Mouse (Mus musculus): ENCODE measurements around the gene Rab36. TPM values are rescaled to one million over a fixed set of nuclear protein-coding genes. Genes with fewer than 3 reads are reported as not detected.
A peak's percentile ranks its signal among the peaks of the same experiment; 100 is the strongest.

Rab36 gene
- polyA plus RNA-seq (2016; fragmentation: Nextera tagmentation; extraction: Ambion mirVana), result 12.3 and 13.3 TPM in 2 replicates

DNA sequence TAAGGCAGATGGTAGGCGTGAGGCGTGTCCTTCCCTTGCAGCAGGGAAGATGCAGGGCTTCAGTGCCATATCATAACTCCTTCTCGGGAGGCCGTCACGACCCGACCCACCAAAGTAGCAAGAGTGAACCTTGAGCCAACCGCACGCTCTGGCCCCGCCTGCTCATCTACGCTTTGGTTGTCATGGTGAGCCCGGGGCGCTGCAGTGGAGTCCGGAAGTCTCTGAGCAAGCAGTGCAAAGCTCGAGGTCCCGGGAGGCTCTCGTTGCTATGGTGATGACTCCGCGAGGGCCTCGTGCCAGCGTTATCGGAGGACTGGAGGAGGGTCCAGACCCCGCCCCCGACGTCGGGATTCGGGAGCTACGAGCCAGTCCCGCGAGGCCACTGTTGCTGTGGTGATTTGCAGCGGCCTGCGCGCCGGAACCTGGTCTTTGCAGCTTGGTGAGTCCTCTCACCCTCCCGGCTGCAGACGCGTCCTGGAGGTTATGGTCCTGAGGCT, at the start of gene Rab36:
TSS of gene Rab36 (plus strand) at position 176 of the 497 bp plus-strand sequence.
- ATAC-seq (ENCODE audit: low FRiP score), result peak; percentile 94
- Histone ChIP-seq H3K36me3 (no peaks in the 10 kb centered on the region), H3K27ac (peak within 1 kb of the TSS; percentile 91), H3K4me3 (peak within 1 kb of the TSS; percentile 39), H3K27me3 (no peaks in the 10 kb centered on the region), H3K4me1 (peaks cover 48% of the 10 kb centered on the region), H3K4me2 (replicated peaks) (peak within 1 kb of the TSS; percentile 79), H3K9me3 (replicated peaks) (no peaks in the 10 kb centered on the region), H3K9ac (peak within 1 kb of the TSS; percentile 52)
- under 1% methylated on average over 36 of the region's 36 CpGs for WGBS

DNA sequence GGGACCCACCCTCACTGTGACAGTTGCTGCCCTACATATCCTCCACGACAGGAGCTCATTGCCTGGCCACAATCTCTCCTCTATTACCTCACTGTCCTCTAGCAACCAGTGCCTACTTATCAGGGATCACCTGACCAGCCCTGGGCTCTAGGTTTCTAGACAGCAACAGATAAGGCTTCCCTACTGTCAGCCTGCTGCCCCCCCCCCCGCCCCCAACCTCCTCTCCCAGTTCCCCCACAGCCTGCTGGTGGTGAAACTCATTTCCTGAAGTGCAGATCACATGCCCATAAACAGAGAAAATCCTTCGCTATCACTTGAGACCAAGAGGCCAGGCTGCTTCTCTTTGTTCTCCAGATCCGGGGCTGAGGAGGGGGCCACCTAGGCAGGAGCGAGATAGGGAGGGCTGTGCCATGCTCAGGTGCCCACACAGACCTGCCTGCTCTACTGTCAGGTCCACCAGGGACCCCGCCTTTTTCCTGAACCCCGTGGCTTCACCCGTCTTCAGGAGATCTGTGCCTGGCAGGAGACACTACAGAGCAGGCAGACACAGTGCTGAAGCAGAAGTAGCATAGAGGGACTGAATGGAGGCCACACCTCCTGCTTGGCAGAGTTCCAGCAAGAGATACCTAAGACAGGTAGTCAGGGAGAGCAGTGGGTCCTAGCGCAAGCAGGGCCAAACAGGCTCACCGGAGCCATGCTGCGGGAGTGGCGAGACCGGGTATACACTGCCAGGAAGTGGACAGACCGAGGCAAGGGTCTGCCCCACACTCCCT, 49.0 kb upstream of the Rab36 start:
- Histone ChIP-seq H3K36me3 (peaks cover 21% of the 10 kb centered on the region), H3K27me3 (0 out of 2 replicates have a peak, but pooled peaks cover 3% of the 10 kb centered on the region), H3K9ac (no peak overlapping the region), H3K4me2 (replicated peaks) (no peak overlapping the region), H3K27ac (no peak overlapping the region), H3K4me3 (no peak overlapping the region), H3K4me1 (peaks cover 13% of the 10 kb centered on the region), H3K9me3 (replicated peaks) (no peaks in the 10 kb centered on the region)
- no peak for ATAC-seq (ENCODE audit: low FRiP score)
- WGBS, result 83% methylated on average over 14 of the region's 14 CpGs

DNA sequence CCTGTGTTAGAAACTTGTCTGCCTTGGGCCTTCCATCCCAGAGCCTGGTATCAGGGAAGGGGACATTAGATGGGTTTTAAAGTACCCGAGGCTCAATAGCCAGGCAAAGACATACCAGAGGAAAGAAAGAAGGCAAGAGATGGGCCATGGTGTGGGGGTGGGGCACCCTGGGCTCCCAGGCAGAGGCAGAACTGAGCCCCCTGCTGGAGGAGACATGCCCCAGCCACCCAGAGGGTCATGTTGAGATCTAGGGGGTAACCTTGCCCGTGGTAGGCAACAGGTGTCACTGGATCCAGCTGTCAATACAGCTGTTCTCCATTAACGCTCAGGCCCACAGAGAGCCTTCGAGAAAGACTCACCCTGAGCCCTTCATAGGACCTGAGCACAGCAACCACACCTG, 47.0 kb upstream of the Rab36 start:
- H3K36me3 ChIP-seq, result peaks cover 19% of the 10 kb centered on the region
- no peak for ATAC-seq (ENCODE audit: low FRiP score)
- H3K4me3 ChIP-seq, result no peak overlapping the region
- no peak overlapping the region for H3K9ac ChIP-seq
- H3K27ac ChIP-seq, result no peak overlapping the region
- WGBS, result 74% methylated on average over 4 of the region's 4 CpGs
- H3K9me3 ChIP-seq (replicated peaks), result no peaks in the 10 kb centered on the region
- 0 out of 2 replicates have a peak, but pooled peaks cover 3% of the 10 kb centered on the region for H3K27me3 ChIP-seq
- no peak overlapping the region for H3K4me2 ChIP-seq (replicated peaks)
- peaks cover 22% of the 10 kb centered on the region for H3K4me1 ChIP-seq

DNA sequence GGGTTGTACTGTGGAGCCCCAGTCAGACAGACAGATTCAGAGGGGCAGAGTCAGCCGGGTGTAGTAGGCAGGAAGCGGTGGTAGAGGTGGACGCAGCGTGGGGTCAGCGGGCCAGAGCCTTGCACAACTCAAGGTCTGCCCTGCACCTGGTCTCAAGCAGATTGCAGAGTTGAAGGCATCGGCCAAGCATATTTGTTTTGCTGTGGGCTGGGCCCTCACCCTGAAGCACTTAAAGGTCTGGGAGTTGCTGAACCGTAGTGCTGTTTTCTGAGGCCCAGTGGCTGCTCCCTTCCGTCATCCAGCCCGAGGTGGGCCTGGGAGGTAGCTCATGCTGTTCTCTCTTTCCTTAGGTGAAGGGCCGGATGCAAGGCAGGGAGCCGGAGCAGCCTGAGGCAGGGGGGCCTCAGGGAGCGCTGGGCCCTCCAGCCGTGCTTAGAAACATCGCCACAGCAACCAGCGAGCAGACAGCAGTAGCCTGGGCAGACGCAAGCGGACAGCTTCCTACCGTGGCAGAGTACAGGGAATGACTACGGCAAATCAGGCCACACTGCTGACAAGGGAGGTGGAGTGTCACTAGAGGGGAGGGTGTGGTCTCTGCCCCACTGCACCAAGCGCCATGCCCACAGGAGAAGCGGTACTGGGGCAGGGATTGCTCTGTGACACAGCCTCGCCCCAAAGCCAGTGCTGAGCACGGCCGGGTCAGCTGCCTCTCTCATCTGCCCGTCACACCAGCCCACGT, 46.1 kb upstream of the Rab36 start:
- no peak overlapping the region for H3K4me2 ChIP-seq (replicated peaks)
- H3K4me3 ChIP-seq, result no peak overlapping the region
- ATAC-seq (ENCODE audit: low FRiP score), result 0 out of 2 replicates have a peak, but pooled peaks have one; percentile 5
- peaks cover 19% of the 10 kb centered on the region for H3K36me3 ChIP-seq
- peaks cover 32% of the 10 kb centered on the region for H3K4me1 ChIP-seq
- no peaks in the 10 kb centered on the region for H3K9me3 ChIP-seq (replicated peaks)
- H3K27me3 ChIP-seq, result 0 out of 2 replicates have a peak, but pooled peaks cover 3% of the 10 kb centered on the region
- no peak overlapping the region; the same call in 1 of the 2 replicates for H3K9ac ChIP-seq
- H3K27ac ChIP-seq, result no peak overlapping the region
- WGBS, result 45% methylated on average over 26 of the region's 26 CpGs

DNA sequence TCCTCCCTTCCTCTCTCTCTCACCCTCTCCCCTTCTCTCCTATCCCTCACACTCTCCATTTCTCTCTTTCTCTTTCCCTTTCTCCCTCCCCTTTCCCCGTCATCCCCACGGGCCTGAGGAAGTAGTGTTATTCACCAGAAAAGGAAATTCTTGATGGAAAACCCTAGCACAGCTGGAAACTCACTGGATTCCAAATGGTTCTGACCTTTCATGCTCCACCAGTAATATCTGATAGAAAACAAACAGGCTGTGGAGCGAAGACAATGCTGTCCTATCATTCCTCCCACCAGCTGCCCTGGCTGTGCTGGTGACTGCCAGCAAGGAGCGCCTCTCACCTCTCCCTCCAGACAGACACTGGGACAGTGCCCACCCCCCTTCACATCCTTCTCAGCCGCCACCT, 42.0 kb upstream of the Rab36 start:
- H3K36me3 ChIP-seq, result peaks cover 19% of the 10 kb centered on the region
- H3K27me3 ChIP-seq, result 0 out of 2 replicates have a peak, but pooled peaks cover 3% of the 10 kb centered on the region
- peak overlapping the region; percentile 77 for H3K27ac ChIP-seq
- H3K9me3 ChIP-seq (replicated peaks), result no peaks in the 10 kb centered on the region
- peaks cover 46% of the 10 kb centered on the region for H3K4me1 ChIP-seq
- peak overlapping the region; percentile 50 for H3K4me2 ChIP-seq (replicated peaks)
- H3K4me3 ChIP-seq, result peak overlapping the region; percentile 5; the same call in 1 of the 2 replicates
- peak; percentile 54 for ATAC-seq (ENCODE audit: low FRiP score)
- H3K9ac ChIP-seq, result 0 out of 2 replicates have a peak overlapping the region, but pooled peaks have one; percentile 3
- 5% methylated on average over 5 of the region's 5 CpGs for WGBS

DNA sequence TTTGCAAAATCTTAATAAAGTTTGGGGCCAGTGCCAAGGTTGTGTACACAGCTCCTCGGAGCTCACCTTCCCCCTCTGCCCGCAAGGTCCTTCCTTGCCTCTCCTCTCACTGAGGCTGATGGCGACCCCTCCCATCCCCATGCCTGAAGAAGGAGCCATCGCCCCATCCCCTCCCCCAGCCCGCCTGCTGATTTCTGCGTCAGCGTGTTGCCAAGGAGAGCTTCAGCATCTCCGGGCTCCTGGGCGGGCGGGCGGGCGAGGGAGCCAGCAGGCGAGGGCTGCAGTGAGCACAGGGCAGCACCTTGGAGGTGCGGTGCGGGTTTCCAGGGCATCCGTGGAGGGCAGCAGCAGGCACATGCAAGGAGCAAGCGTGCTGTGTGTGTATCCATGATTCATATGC, 41.5 kb upstream of the Rab36 start:
- no peaks in the 10 kb centered on the region for H3K9me3 ChIP-seq (replicated peaks)
- peak overlapping the region; percentile 5; the same call in 1 of the 2 replicates for H3K4me3 ChIP-seq
- 0 out of 2 replicates have a peak, but pooled peaks cover under 1% of the 10 kb centered on the region for H3K27me3 ChIP-seq
- H3K9ac ChIP-seq, result peak overlapping the region; percentile 44; the same call in 1 of the 2 replicates
- ATAC-seq (ENCODE audit: low FRiP score), result peak; percentile 66
- peaks cover 19% of the 10 kb centered on the region for H3K36me3 ChIP-seq
- peaks cover 47% of the 10 kb centered on the region for H3K4me1 ChIP-seq
- peak overlapping the region; percentile 50 for H3K4me2 ChIP-seq (replicated peaks)
- H3K27ac ChIP-seq, result peak overlapping the region; percentile 77
- WGBS, result 2% methylated on average over 17 of the region's 17 CpGs

DNA sequence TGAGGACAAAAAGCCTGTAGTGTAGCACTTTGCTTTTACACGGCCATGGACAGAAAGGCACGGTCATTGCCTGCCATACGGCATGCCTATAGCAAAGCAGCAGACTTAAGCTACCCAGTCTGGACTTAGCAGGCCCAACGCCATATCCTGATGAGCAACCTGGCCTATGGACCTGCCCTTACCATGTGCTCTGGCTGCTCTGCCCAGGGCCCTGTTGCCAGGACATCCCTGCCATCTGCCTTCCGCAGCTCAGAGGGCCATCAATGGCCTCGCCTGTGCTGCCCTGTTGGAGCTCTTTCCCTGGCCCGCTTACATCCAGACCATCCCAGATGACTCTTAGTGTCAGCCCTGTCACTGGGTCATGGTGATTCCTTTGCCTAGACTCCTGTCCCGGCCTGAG, 35.5 kb upstream of the Rab36 start:
- no peak overlapping the region for H3K4me2 ChIP-seq (replicated peaks)
- H3K27me3 ChIP-seq, result no peaks in the 10 kb centered on the region
- H3K27ac ChIP-seq, result no peak overlapping the region
- H3K9ac ChIP-seq, result no peak overlapping the region
- no peak overlapping the region for H3K4me3 ChIP-seq
- no peaks in the 10 kb centered on the region for H3K9me3 ChIP-seq (replicated peaks)
- no peak for ATAC-seq (ENCODE audit: low FRiP score)
- H3K4me1 ChIP-seq, result peaks cover 24% of the 10 kb centered on the region
- H3K36me3 ChIP-seq, result no peaks in the 10 kb centered on the region
- WGBS, result 83% methylated on average over 8 of the region's 8 CpGs

DNA sequence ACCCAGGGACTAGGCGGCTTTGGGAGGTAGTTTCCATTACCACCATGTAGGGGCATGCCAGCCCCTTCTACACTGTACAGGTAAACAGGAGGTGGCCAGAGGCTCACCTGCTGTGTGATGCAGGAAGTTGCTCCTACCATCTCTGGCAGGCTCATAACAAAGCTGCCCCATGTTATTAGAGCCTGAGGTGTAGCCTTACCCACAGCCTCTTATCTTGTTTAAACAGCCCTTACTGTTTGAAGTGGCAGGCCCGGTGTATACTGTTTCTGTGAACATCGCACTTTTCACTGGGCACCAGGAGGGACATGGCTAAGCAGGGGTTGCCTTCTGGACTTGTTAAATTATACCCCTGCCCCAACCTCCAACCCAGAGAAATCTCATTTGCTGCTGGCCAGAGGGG, 32.8 kb upstream of the Rab36 start:
- Histone ChIP-seq H3K27me3 (no peaks in the 10 kb centered on the region), H3K9ac (no peak overlapping the region), H3K27ac (no peak overlapping the region), H3K4me1 (peaks cover 38% of the 10 kb centered on the region), H3K9me3 (replicated peaks) (no peaks in the 10 kb centered on the region), H3K4me3 (no peak overlapping the region), H3K36me3 (no peaks in the 10 kb centered on the region), H3K4me2 (replicated peaks) (no peak overlapping the region)
- ATAC-seq (ENCODE audit: low FRiP score), result no peak
- WGBS, result 70% methylated on average over 3 of the region's 3 CpGs

DNA sequence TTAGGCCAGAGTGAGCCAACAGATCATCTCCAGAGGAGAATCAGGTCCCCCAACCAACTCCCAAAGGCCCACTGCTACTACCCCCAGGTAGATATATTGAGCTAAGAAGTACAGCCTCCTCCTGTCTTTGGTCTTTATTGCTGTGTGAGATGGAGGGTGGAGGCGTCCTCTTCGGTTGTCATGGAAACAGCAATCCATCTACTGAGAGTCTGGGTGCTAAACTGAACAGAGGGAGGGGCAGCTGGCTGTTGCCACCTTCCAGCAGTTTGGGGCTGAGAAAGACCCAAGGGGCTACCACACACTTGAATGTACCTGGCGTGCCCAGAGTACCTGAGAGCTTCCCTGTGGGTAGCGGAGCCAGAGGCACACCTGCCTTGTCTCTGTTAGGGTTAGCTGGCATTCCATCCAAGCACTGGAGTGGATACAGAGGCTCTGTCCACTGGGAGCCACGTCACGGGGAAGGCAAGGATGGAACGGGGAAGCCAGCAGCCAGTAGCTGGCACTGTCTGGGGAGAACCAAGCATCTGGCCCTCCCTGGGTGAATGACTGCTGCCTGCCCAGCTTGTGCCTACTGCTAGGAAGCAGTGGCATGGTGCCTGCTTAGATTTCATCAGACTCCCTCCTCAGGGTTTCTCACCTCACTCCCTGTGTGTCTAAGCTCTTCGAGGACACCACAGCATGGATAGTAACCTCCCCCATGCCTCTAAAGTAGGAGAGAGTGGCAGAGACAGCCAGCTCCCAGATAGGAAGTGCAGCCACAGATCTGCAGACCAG, 29.8 kb upstream of the Rab36 start:
- Histone ChIP-seq H3K4me1 (peaks cover 22% of the 10 kb centered on the region), H3K27ac (no peak overlapping the region), H3K4me3 (no peak overlapping the region), H3K36me3 (no peaks in the 10 kb centered on the region), H3K9me3 (replicated peaks) (no peaks in the 10 kb centered on the region), H3K9ac (0 out of 2 replicates have a peak overlapping the region, but pooled peaks have one; percentile 0), H3K4me2 (replicated peaks) (no peak overlapping the region), H3K27me3 (no peaks in the 10 kb centered on the region)
- WGBS, result 63% methylated on average over 8 of the region's 8 CpGs
- ATAC-seq (ENCODE audit: low FRiP score), result no peak

DNA sequence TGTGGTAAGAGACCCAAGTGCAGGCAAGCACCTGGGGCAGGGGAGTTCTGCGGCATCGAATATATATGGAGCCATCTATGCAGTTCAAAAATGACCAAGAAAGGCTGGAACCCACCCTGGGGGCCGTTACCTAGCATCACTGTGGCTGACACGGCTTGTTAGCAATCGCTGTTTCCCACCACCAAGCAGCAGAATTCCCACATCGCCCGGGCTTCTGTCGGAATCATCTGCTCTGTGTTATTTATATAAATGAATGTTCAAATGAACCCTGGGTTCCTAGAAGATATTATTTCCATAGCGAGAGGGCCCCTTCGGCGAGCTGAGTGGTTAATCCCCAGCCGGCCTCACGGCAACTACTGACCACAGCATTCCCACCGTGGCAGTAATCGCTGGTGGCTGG, 26.2 kb upstream of the Rab36 start:
- Histone ChIP-seq H3K9me3 (replicated peaks) (no peaks in the 10 kb centered on the region), H3K27me3 (no peaks in the 10 kb centered on the region), H3K4me2 (replicated peaks) (no peak overlapping the region), H3K4me3 (no peak overlapping the region), H3K9ac (no peak overlapping the region), H3K27ac (no peak overlapping the region), H3K4me1 (peaks cover 24% of the 10 kb centered on the region), H3K36me3 (peaks cover 3% of the 10 kb centered on the region; the same call in 1 of the 2 replicates)
- no peak for ATAC-seq (ENCODE audit: low FRiP score)
- 87% methylated on average over 15 of the region's 15 CpGs for WGBS

DNA sequence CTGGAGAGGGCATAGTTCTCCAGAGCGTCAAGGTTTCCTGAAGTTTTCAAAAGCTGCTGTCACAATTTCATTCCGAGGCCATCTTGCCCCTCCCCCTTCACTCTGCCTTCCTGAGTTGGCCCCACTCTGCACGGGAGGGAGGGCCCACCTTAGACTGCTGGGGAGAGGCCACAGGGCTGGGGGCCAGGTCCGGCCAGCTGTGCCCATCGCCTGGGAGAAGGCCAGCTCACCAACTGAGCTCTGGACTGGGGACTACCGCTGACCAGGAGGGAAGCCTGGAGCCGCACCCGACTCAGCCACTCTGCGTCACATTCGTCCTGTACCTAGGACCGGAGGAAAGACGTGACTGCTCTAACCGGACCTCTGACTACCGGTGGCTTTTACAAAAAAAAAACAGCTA, 21.4 kb upstream of the Rab36 start:
- no peak for ATAC-seq (ENCODE audit: low FRiP score)
- H3K9me3 ChIP-seq (replicated peaks), result no peaks in the 10 kb centered on the region

More for the DNA sequence above, 21.4 kb upstream of the Rab36 start:
- WGBS, result 64% methylated on average over 14 of the region's 14 CpGs
- Histone ChIP-seq H3K27me3 (no peaks in the 10 kb centered on the region), H3K4me2 (replicated peaks) (no peak overlapping the region), H3K4me1 (peaks cover 4% of the 10 kb centered on the region; the same call in 1 of the 2 replicates), H3K9ac (no peak overlapping the region), H3K4me3 (no peak overlapping the region), H3K36me3 (peaks cover 3% of the 10 kb centered on the region; the same call in 1 of the 2 replicates), H3K27ac (no peak overlapping the region)

Measured in hindbrain, embryonic 12.5 days (tissue).